Mouse (Mus musculus) bone marrow, adult 2 months (tissue): Measurements from ENCODE around the gene Adgra3.

ENCODE experiments used
- CTCF ChIP-seq: fragments of 200-500 bp; IDR thresholded peaks from 2 replicates; pipeline ENCODE4 v1.5.1; 2011; ENCODE audit warnings: low read length, control low read depth; ENCODE audit not compliant: control insufficient read depth, insufficient read depth
- POLR2A ChIP-seq: fragments of 200-500 bp; IDR thresholded peaks from 2 replicates; pipeline ENCODE4 v1.6.1; 2011; ENCODE audit warnings: low read depth, mild to moderate bottlenecking, control low read depth, low read length, borderline replicate concordance; ENCODE audit not compliant: control insufficient read depth

GRCm38 (mm10) chr5:49924712-49925111 is 134.1 kb downstream of the Adgra3 start:
- TF ChIP-seq POLR2A, result no peak
- no peak for TF ChIP-seq CTCF
